Mouse (Mus musculus) liver, embryonic 15.5 days (tissue): ENCODE data around the gene Poldip3. TPM values are rescaled to one million over a fixed set of nuclear protein-coding genes. Genes with fewer than 3 reads are reported as not detected.

Experiments used
- ATAC-seq: fragments of 200-750 bp; cut with Nextera tagmentation; 2 replicates; pipeline ENCODE4 v1.8.0; 2017; ENCODE audit warnings: moderate number of reproducible peaks, mild to moderate bottlenecking, moderate library complexity; ENCODE audit not compliant: insufficient read depth
- H3K27ac ChIP-seq: fragments of 300-500 bp; sonication (generic); replicated peaks from 2 replicates; pipeline ENCODE4 v1.5.1; 2015; ENCODE audit warnings: mild to moderate bottlenecking, inconsistent platforms
- H3K27me3 ChIP-seq: fragments of 300-500 bp; sonication (generic); 2 replicates; pipeline ENCODE4 v1.6.1; 2015; ENCODE audit warnings: mild to moderate bottlenecking, inconsistent platforms
- H3K36me3 ChIP-seq: fragments of 300-500 bp; sonication (generic); replicated peaks from 2 replicates; pipeline ENCODE4 v1.6.1; 2015; ENCODE audit warnings: moderate library complexity, mild to moderate bottlenecking, inconsistent platforms
- H3K4me1 ChIP-seq: fragments of 300-500 bp; sonication (generic); replicated peaks from 2 replicates; pipeline ENCODE4 v1.6.1; 2015; ENCODE audit warnings: inconsistent platforms
- H3K4me2 ChIP-seq: fragments of 300-500 bp; sonication (generic); 2 replicates; pipeline ENCODE4 v1.6.1; 2015; ENCODE audit warnings: moderate library complexity, mild to moderate bottlenecking, inconsistent platforms
- H3K4me3 ChIP-seq: fragments of 300-500 bp; sonication (generic); replicated peaks from 2 replicates; pipeline ENCODE4 v1.5.1; 2015; ENCODE audit warnings: mild to moderate bottlenecking, inconsistent platforms
- H3K9ac ChIP-seq: fragments of 300-500 bp; sonication (generic); 2 replicates; pipeline ENCODE4 v1.6.1; 2015; ENCODE audit warnings: moderate library complexity, mild to moderate bottlenecking, inconsistent platforms
- H3K9me3 ChIP-seq: fragments of 300-500 bp; sonication (generic); replicated peaks from 2 replicates; pipeline ENCODE4 v1.6.1; 2016; ENCODE audit warnings: inconsistent platforms
- WGBS: fragments of 180-500 bp; shearing (Covaris S2); methylation state at CpG from one replicate; pipeline ENCODE4 v1.1.7; 2015; ENCODE audit warnings: mixed read lengths; ENCODE audit not compliant: insufficient replicate concordance; 5-methylcytosine and 5-hydroxymethylcytosine counted together
- polyA plus RNA-seq: library from polyadenylated mRNA; unstranded; fragments of >200 nt; fragmentation: Nextera tagmentation; extraction: Ambion mirVana; gene quantifications from 2 replicates; pipeline ENCODE4 v1.2.1, GENCODE M21; 2015

The Poldip3 gene
- polyA plus RNA-seq, 1 experiment from 2014 or later: 55.5 TPM

DNA sequence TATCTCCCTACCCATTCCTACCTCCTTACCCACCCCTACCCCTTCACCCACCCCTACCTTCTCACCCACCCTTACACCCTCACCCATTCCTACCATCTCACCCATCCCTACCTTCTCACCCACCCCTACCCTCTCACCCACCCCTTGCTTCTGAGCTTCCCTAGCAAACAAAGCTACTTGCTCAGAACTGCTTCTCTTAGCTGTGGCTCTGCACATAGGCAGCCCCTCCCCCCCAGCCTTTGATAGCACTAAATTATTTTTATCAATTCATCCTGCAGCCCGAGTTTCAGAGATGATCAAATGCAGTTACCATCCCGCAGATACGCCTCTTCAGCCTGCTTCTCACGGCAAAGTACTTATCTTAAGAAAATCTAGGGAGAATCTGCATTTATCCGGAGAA lies 65.7 kb downstream of the Poldip3 start:
- no peak overlapping the region for H3K27ac ChIP-seq
- ATAC-seq: no peak
- H3K4me3 ChIP-seq: no peak overlapping the region
- H3K27me3 ChIP-seq: peaks cover 11% of the 10 kb centered on the region; the same call in 1 of the 2 replicates
- 58% methylated on average over 5 of the region's 5 CpGs for WGBS
- peaks cover 21% of the 10 kb centered on the region for H3K4me1 ChIP-seq
- no peaks in the 10 kb centered on the region for H3K36me3 ChIP-seq
- no peaks in the 10 kb centered on the region for H3K9me3 ChIP-seq
- no peak overlapping the region for H3K4me2 ChIP-seq
- no peak overlapping the region for H3K9ac ChIP-seq

Other genes with a start within 250 kb of the Poldip3 start
- gene Tcf20, start 161.5 kb downstream of the Poldip3 start, polyA plus RNA-seq: 2.1 and 2.4 TPM in 2 replicates
- gene Nfam1, start 116.1 kb downstream of the Poldip3 start, polyA plus RNA-seq: 12.1 and 12.8 TPM in 2 replicates
- 16.0 TPM in 2 replicates for gene Serhl, start 59.9 kb downstream of the Poldip3 start, polyA plus RNA-seq
- 22.0 and 25.7 TPM in 2 replicates for gene Rrp7a, start 26.6 kb downstream of the Poldip3 start, polyA plus RNA-seq
- gene Cyb5r3, start 23.2 kb upstream of the Poldip3 start, polyA plus RNA-seq: 143 and 165 TPM in 2 replicates
- gene A4galt, start 102.4 kb upstream of the Poldip3 start, polyA plus RNA-seq: 0.13 TPM in 1 of 2 replicates, not detected in the other
- 15.4 TPM in 2 replicates for gene Arfgap3, start 200.9 kb upstream of the Poldip3 start, polyA plus RNA-seq